Mouse (Mus musculus) cerebellum, adult (tissue): Measurements from ENCODE around the gene Spatc1l.

Experiments
- ATAC-seq: cut with Nextera tagmentation; 2 replicates; pipeline ENCODE4 v1.9.2; 2017; ENCODE audit warnings: mild to moderate bottlenecking, moderate library complexity, mixed read lengths; ENCODE audit not compliant: insufficient number of reproducible peaks, low FRiP score, low TSS enrichment

Gene Spatc1l

GRCm38 (mm10) chr10:76561972-76562371 is at the start of gene Spatc1l:
TSS of gene Spatc1l (plus strand) at chr10:76562272.
- no peak for ATAC-seq

- no peak for ATAC-seq
Observed at GRCm38 (mm10) chr10:76512965-76513583, 49.0 kb upstream of the Spatc1l start.

GRCm38 (mm10) chr10:76530922-76531321 is 31.1 kb upstream of the Spatc1l start:
- ATAC-seq = peak; percentile 59; the same call in 1 of the 2 replicates

GRCm38 (mm10) chr10:76531375-76531774 is 30.7 kb upstream of the Spatc1l start, which contains the start of gene Lss:
TSS of gene Lss (plus strand) at chr10:76531588.
- ATAC-seq = peak; percentile 98

GRCm38 (mm10) chr10:76531828-76532227 is 30.2 kb upstream of the Spatc1l start:
- ATAC-seq = peak; percentile 29

- no peak for ATAC-seq
Observed at GRCm38 (mm10) chr10:76535526-76535925, 26.5 kb upstream of the Spatc1l start.

- ATAC-seq = no peak
Observed at GRCm38 (mm10) chr10:76537619-76538018, 24.5 kb upstream of the Spatc1l start.

- ATAC-seq = no peak
Observed at GRCm38 (mm10) chr10:76541336-76542085, 20.6 kb upstream of the Spatc1l start.

GRCm38 (mm10) chr10:76542636-76543375 is 19.3 kb upstream of the Spatc1l start:
- no peak for ATAC-seq

- no peak for ATAC-seq
Observed at GRCm38 (mm10) chr10:76546566-76546965, 15.5 kb upstream of the Spatc1l start.

GRCm38 (mm10) chr10:76548218-76548617 is 13.9 kb upstream of the Spatc1l start:
- no peak for ATAC-seq

- ATAC-seq = no peak
Observed at GRCm38 (mm10) chr10:76550458-76550857, 11.6 kb upstream of the Spatc1l start.

GRCm38 (mm10) chr10:76551556-76551955 is 10.5 kb upstream of the Spatc1l start:
- ATAC-seq = no peak

- ATAC-seq = no peak
Observed at GRCm38 (mm10) chr10:76554061-76554460, 8.0 kb upstream of the Spatc1l start.

- ATAC-seq = no peak
Observed at GRCm38 (mm10) chr10:76569996-76570685, 8.1 kb downstream of the Spatc1l start.

GRCm38 (mm10) chr10:76571070-76571469 is 9.0 kb downstream of the Spatc1l start:
- no peak for ATAC-seq

GRCm38 (mm10) chr10:76572151-76572550 is 10.1 kb downstream of the Spatc1l start:
- ATAC-seq = no peak

- ATAC-seq = no peak
Observed at GRCm38 (mm10) chr10:76575374-76575773, 13.3 kb downstream of the Spatc1l start, which contains the start of gene Ftcd. TSS of gene Ftcd (plus strand) at chr10:76575648.

GRCm38 (mm10) chr10:76576920-76577319 is 14.8 kb downstream of the Spatc1l start:
- no peak for ATAC-seq

- ATAC-seq = no peak
Observed at GRCm38 (mm10) chr10:76584138-76584537, 22.1 kb downstream of the Spatc1l start.
